Mouse (Mus musculus): ENCODE measurements around the gene Frmpd2. TPM values are rescaled to one million over a fixed set of nuclear protein-coding genes. Genes with fewer than 3 reads are reported as not detected.

Gene Frmpd2
- polyA plus RNA-seq, 1 experiment = not detected

DNA sequence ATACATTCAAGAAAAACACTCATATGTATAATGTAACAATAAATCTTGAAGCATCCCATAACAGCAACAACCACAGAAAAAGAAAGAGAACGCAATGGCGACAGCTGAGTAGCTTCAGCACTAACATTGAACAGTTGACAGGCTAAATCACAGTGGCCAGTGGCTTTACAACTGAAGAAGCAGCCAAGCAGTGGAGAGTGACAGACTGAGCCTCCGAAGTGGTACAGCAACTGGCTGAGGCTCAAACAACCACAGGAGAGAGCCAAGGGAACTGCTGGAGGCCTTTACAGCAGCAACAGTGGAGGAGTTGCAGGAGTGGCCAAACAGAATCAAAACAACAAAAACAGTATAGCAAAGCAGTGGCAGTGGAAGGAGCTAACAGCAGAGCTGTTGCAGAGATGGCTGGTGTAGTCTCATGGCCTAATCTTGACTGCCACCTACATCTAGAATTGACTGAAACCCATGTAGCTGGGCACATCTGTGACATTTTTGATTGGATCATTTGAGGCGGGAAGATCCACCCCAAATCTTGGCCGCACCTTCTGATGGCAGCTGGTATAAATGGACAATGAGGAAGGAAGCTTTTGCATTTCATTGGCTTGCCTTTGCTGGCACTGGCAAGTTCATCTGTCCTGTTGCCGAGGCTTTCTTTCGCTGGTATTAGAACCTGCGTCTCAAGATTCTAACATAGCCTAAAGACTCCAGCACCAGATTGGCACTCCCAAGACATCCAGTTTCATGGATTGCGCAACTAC lies 127.1 kb downstream of the Frmpd2 start:
- TF ChIP-seq CTCF (IDR thresholded peaks at IDR 0.05; ENCODE audit: extremely low read depth, insufficient read length, insufficient replicate concordance, low read depth, low read length) (no peak), POLR2A (IDR thresholded peaks at IDR 0.05; ENCODE audit: low read depth, low read length) (no peak)
- Histone ChIP-seq H3K36me3 (ENCODE audit: control insufficient read depth, insufficient read depth, low read length) (no peaks in the 10 kb centered on the region), H3K27me3 (ENCODE audit: control insufficient read depth, insufficient read depth, low read length) (no peaks in the 10 kb centered on the region), H3K27ac (ENCODE audit: insufficient read depth, low read depth, low read length) (no peak overlapping the region), H3K4me3 (ENCODE audit: low read depth, low read length) (no peak overlapping the region), H3K4me1 (ENCODE audit: control insufficient read depth, insufficient read depth, insufficient read length, low read length) (no peaks in the 10 kb centered on the region)
- WGBS = 89% methylated on average over 9 of the region's 9 CpGs

DNA sequence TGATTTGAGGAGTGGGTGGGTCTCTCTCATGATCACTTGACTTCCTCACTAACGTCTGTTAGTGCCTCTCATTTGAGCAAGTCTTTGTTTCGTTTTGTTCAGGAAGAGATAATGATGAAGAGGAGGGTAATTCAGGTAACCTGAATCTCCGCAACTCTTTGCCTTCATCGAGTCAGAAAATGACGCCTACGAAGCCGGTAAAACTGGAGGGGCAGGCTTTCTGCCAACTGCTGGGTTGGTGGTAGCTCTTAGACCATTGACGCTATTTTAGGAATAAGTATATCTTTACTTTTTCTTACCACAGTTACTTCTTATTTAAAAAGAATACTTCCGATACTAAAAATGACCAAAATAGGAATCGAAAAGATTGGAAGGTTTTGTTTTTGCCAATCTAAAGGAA lies 135.9 kb downstream of the Frmpd2 start:
- no peak for TF ChIP-seq POLR2A (IDR thresholded peaks at IDR 0.05; ENCODE audit: low read depth, low read length)
- TF ChIP-seq CTCF (IDR thresholded peaks at IDR 0.05; ENCODE audit: extremely low read depth, insufficient read length, insufficient replicate concordance, low read depth, low read length) = no peak
- Histone ChIP-seq H3K27me3 (ENCODE audit: control insufficient read depth, insufficient read depth, low read length) (no peaks in the 10 kb centered on the region), H3K36me3 (ENCODE audit: control insufficient read depth, insufficient read depth, low read length) (no peaks in the 10 kb centered on the region), H3K27ac (ENCODE audit: insufficient read depth, low read depth, low read length) (no peak overlapping the region), H3K4me1 (ENCODE audit: control insufficient read depth, insufficient read depth, insufficient read length, low read length) (no peaks in the 10 kb centered on the region), H3K4me3 (ENCODE audit: low read depth, low read length) (no peak overlapping the region)
- WGBS = 83% methylated on average over 10 of the region's 10 CpGs

Other genes with a start within 250 kb of the Frmpd2 start
- gene Mapk8, start 24.5 kb upstream of the Frmpd2 start, polyA plus RNA-seq (2012; rRNA removed) = 4.6 and 11.8 TPM in 2 replicates
- gene Ptpn20, start 117.5 kb downstream of the Frmpd2 start, polyA plus RNA-seq (2012; rRNA removed) = not detected in 2 replicates